Mouse (Mus musculus): ENCODE measurements at regions not wholly inside any gene's neighbourhood (a gene's known extent, or its start where the extent isn't known, plus 50 kb on each side); places are given as distances from the start of the nearest gene placed in this dataset.

- DNase-seq (ENCODE audit: low spot score in 2 of 2): no peak
Measured at GRCm38 (mm10) chr3:34525730-34526129, 124.5 kb upstream of the Sox2 start.

- no peak for DNase-seq (ENCODE audit: low spot score in 2 of 2)
Measured at GRCm38 (mm10) chr3:34522054-34522684, 128.0 kb upstream of the Sox2 start.

GRCm38 (mm10) chr3:34521357-34522053 lies 128.7 kb upstream of the Sox2 start:
- DNase-seq (ENCODE audit: low spot score in 2 of 2): no peak

GRCm38 (mm10) chr3:34512503-34513145 lies 137.6 kb upstream of the Sox2 start:
- DNase-seq (ENCODE audit: low spot score in 2 of 2): no peak

GRCm38 (mm10) chr3:34510723-34511122 lies 139.5 kb upstream of the Sox2 start:
- no peak for DNase-seq (ENCODE audit: low spot score in 2 of 2)

GRCm38 (mm10) chr3:34509160-34509559 lies 141.0 kb upstream of the Sox2 start:
- DNase-seq (ENCODE audit: low spot score in 2 of 2): no peak

GRCm38 (mm10) chr3:34504573-34504894 lies 145.7 kb upstream of the Sox2 start:
- no peak for DNase-seq (ENCODE audit: low spot score in 2 of 2)

- DNase-seq (ENCODE audit: low spot score in 2 of 2): no peak
Measured at GRCm38 (mm10) chr3:34503874-34504572, 146.2 kb upstream of the Sox2 start.

- DNase-seq (ENCODE audit: low spot score in 2 of 2): no peak
Measured at GRCm38 (mm10) chr3:34496839-34497238, 153.4 kb upstream of the Sox2 start.

GRCm38 (mm10) chr3:34495615-34496014 lies 154.6 kb upstream of the Sox2 start:
- peak; percentile 60 to 71 for DNase-seq (ENCODE audit: low spot score in 2 of 2)

- no peak for DNase-seq (ENCODE audit: low spot score in 2 of 2)
Measured at GRCm38 (mm10) chr3:34493921-34494320, 156.3 kb upstream of the Sox2 start.

- no peak for DNase-seq (ENCODE audit: low spot score in 2 of 2)
Measured at GRCm38 (mm10) chr3:34489008-34489407, 161.2 kb upstream of the Sox2 start.

- no peak for DNase-seq (ENCODE audit: low spot score in 2 of 2)
Measured at GRCm38 (mm10) chr3:34486441-34487050, 163.7 kb upstream of the Sox2 start.

- DNase-seq (ENCODE audit: low spot score in 2 of 2): no peak
Measured at GRCm38 (mm10) chr3:34485345-34486223, 164.6 kb upstream of the Sox2 start.

GRCm38 (mm10) chr3:34483934-34484333 lies 166.3 kb upstream of the Sox2 start:
- no peak for DNase-seq (ENCODE audit: low spot score in 2 of 2)

GRCm38 (mm10) chr3:34481821-34482713 lies 168.1 kb upstream of the Sox2 start:
- no peak for DNase-seq (ENCODE audit: low spot score in 2 of 2)

- no peak for DNase-seq (ENCODE audit: low spot score in 2 of 2)
Measured at GRCm38 (mm10) chr3:34481314-34481713, 168.9 kb upstream of the Sox2 start.

GRCm38 (mm10) chr3:34474126-34474525 lies 176.1 kb upstream of the Sox2 start:
- DNase-seq (ENCODE audit: low spot score in 2 of 2): no peak

GRCm38 (mm10) chr3:34470721-34471120 lies 179.5 kb upstream of the Sox2 start:
- no peak for DNase-seq (ENCODE audit: low spot score in 2 of 2)

GRCm38 (mm10) chr3:34469946-34470345 lies 180.3 kb upstream of the Sox2 start:
- no peak for DNase-seq (ENCODE audit: low spot score in 2 of 2)
